Mouse (Mus musculus) forebrain, embryonic 13.5 days (tissue): ENCODE results near the gene Fbxl3. TPM values are rescaled to one million over a fixed set of nuclear protein-coding genes. Genes with fewer than 3 reads are reported as not detected.

Experiments used
- ATAC-seq: fragments of 200-750 bp; cut with Nextera tagmentation; 2 replicates; pipeline ENCODE4 v1.8.0; 2017
- H3K27ac ChIP-seq: fragments of 300-500 bp; sonication (generic); 2 replicates; pipeline ENCODE4 v1.5.1; 2015; ENCODE audit warnings: inconsistent platforms, mild to moderate bottlenecking, moderate library complexity
- H3K27me3 ChIP-seq: fragments of 300-500 bp; sonication (generic); 2 replicates; pipeline ENCODE4 v1.6.1; 2015; ENCODE audit warnings: mild to moderate bottlenecking, inconsistent platforms
- H3K36me3 ChIP-seq: fragments of 300-500 bp; sonication (generic); 2 replicates; pipeline ENCODE4 v1.6.1; 2015; ENCODE audit warnings: mild to moderate bottlenecking, inconsistent platforms; ENCODE audit not compliant: poor library complexity, severe bottlenecking
- H3K4me1 ChIP-seq: fragments of 300-500 bp; sonication (generic); 2 replicates; pipeline ENCODE4 v1.6.1; 2015; ENCODE audit warnings: inconsistent platforms
- H3K4me2 ChIP-seq: fragments of 300-500 bp; sonication (generic); 2 replicates; pipeline ENCODE4 v1.6.1; 2015; ENCODE audit warnings: inconsistent platforms, mild to moderate bottlenecking, moderate library complexity
- H3K4me3 ChIP-seq: fragments of 300-500 bp; sonication (generic); 2 replicates; pipeline ENCODE4 v1.5.1; 2015; ENCODE audit warnings: mild to moderate bottlenecking, inconsistent platforms
- H3K9ac ChIP-seq: fragments of 300-500 bp; sonication (generic); 2 replicates; pipeline ENCODE4 v1.6.1; 2015; ENCODE audit warnings: mild to moderate bottlenecking, inconsistent platforms
- H3K9me3 ChIP-seq: fragments of 300-500 bp; sonication (generic); replicated peaks from 2 replicates; pipeline ENCODE4 v1.6.1; 2016; ENCODE audit warnings: inconsistent platforms
- WGBS: fragments of 180-500 bp; shearing (Covaris S2); methylation state at CpG from one replicate; pipeline ENCODE4 v1.1.7; 2015; 5-methylcytosine and 5-hydroxymethylcytosine counted together
- polyA plus RNA-seq: library from polyadenylated mRNA; unstranded; fragments of >200 nt; fragmentation: Nextera tagmentation; extraction: Ambion mirVana; gene quantifications from 2 replicates; pipeline ENCODE4 v1.2.1, GENCODE M21; 2015

The Fbxl3 gene
- polyA plus RNA-seq, 1 experiment from 2014 or later, result 20.2 TPM

GRCm38 (mm10) chr14:103098587-103099235 is 655 bp downstream of the Fbxl3 start:
- Histone ChIP-seq H3K4me1 (peaks cover 28% of the 10 kb centered on the region), H3K9ac (peak overlapping the region; percentile 96), H3K4me2 (peak overlapping the region; percentile 69), H3K36me3 (peaks cover 11% of the 10 kb centered on the region), H3K9me3 (no peaks in the 10 kb centered on the region), H3K27ac (peak overlapping the region; percentile 98), H3K27me3 (no peaks in the 10 kb centered on the region), H3K4me3 (peak overlapping the region; percentile 83)
- ATAC-seq, result peak; percentile 85
- under 1% methylated on average over 49 of the region's 86 CpGs for WGBS

DNA sequence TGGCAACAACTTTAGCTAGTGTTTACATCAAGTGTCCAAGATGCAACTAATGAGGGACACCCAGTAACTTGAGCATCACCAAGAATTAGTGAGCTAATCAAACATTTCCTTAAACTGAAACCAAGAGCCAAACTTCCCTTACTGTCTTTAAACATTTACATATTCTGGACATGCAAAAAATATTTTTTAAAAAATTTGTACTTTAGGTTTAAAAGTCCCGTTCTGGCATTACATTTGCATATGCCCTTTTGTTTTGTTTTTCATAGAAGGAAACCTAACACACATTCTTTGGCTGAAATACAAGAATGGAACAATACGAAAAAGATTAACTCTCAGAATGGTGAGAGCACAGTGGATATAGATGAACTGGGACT is 1.2 kb downstream of the Fbxl3 start:
- no peak for ATAC-seq
- peaks cover 28% of the 10 kb centered on the region for H3K4me1 ChIP-seq

DNA sequence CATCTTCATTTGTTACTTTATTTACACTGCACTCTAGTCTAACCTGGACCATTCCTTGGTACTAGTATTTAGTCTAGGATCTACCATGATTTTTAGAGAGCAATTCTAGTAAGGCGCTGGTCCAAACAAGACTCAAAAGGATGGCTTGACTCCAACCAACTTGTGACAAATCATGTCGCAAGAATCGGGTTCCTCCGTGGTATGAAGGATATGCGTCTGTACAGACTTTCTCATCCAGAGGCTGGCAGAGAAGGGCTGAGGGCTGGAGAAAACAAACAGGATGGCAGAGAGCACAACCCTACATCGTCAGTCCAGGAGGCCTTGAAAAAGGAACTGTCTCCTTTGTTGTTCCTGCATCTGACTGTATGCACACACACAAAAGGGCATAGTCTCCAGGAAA is 2.7 kb downstream of the Fbxl3 start:
- Histone ChIP-seq H3K27me3 (no peaks in the 10 kb centered on the region), H3K9ac (no peak overlapping the region), H3K27ac (no peak overlapping the region), H3K4me1 (peaks cover 28% of the 10 kb centered on the region), H3K4me3 (no peak overlapping the region), H3K36me3 (peaks cover 17% of the 10 kb centered on the region), H3K4me2 (peak overlapping the region; percentile 16), H3K9me3 (no peaks in the 10 kb centered on the region)
- WGBS, result 75% methylated on average over 6 of the region's 6 CpGs
- ATAC-seq, result no peak

More for the DNA sequence above, 1.2 kb downstream of the Fbxl3 start:
- H3K9ac ChIP-seq, result peak overlapping the region; percentile 96
- H3K9me3 ChIP-seq, result no peaks in the 10 kb centered on the region
- 1% methylated on average over 2 of the region's 2 CpGs for WGBS
- H3K27me3 ChIP-seq, result no peaks in the 10 kb centered on the region
- no peak overlapping the region for H3K27ac ChIP-seq
- H3K4me3 ChIP-seq, result peak overlapping the region; percentile 83
- peaks cover 11% of the 10 kb centered on the region for H3K36me3 ChIP-seq
- peak overlapping the region; percentile 69 for H3K4me2 ChIP-seq

GRCm38 (mm10) chr14:103095826-103096225 is 3.5 kb downstream of the Fbxl3 start:
- H3K9me3 ChIP-seq, result no peaks in the 10 kb centered on the region
- H3K4me2 ChIP-seq, result no peak overlapping the region
- H3K4me3 ChIP-seq, result no peak overlapping the region
- no peaks in the 10 kb centered on the region for H3K27me3 ChIP-seq
- no peak overlapping the region for H3K27ac ChIP-seq
- H3K36me3 ChIP-seq, result peaks cover 24% of the 10 kb centered on the region
- ATAC-seq, result no peak
- peaks cover 28% of the 10 kb centered on the region for H3K4me1 ChIP-seq
- WGBS, result 91% methylated on average over 8 of the region's 8 CpGs
- H3K9ac ChIP-seq, result no peak overlapping the region

GRCm38 (mm10) chr14:103095036-103095435 is 4.3 kb downstream of the Fbxl3 start:
- 86% methylated on average over 8 of the region's 8 CpGs for WGBS
- no peak for ATAC-seq
- Histone ChIP-seq H3K9ac (no peak overlapping the region), H3K4me1 (peaks cover 28% of the 10 kb centered on the region), H3K4me3 (no peak overlapping the region), H3K36me3 (peaks cover 28% of the 10 kb centered on the region), H3K27ac (no peak overlapping the region), H3K9me3 (no peaks in the 10 kb centered on the region), H3K27me3 (no peaks in the 10 kb centered on the region), H3K4me2 (no peak overlapping the region)

DNA sequence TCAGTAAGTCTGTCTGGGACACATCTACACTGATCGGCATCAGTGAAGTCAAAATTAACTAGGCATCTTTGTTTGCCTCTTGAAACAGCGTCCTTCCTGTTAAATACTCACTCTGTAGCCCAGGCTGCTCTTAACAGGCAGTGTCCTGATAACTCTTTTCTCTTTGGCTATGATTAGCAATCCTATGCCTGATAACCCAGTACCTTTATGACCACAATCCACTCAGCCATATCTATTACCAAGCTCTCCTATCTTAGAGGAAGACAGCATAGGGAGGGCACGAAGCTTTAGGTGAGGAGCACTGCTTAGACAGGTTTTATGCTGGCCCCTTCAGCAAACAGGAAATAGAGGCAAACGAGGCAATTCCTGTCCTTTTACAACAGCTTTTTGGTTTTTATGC is 5.7 kb downstream of the Fbxl3 start:
- Histone ChIP-seq H3K27me3 (no peaks in the 10 kb centered on the region), H3K4me3 (no peak overlapping the region), H3K27ac (no peak overlapping the region), H3K9me3 (no peaks in the 10 kb centered on the region), H3K4me1 (peaks cover 28% of the 10 kb centered on the region), H3K4me2 (no peak overlapping the region), H3K36me3 (peaks cover 37% of the 10 kb centered on the region), H3K9ac (no peak overlapping the region)
- no peak for ATAC-seq
- WGBS, result 85% methylated on average over 4 of the region's 4 CpGs

DNA sequence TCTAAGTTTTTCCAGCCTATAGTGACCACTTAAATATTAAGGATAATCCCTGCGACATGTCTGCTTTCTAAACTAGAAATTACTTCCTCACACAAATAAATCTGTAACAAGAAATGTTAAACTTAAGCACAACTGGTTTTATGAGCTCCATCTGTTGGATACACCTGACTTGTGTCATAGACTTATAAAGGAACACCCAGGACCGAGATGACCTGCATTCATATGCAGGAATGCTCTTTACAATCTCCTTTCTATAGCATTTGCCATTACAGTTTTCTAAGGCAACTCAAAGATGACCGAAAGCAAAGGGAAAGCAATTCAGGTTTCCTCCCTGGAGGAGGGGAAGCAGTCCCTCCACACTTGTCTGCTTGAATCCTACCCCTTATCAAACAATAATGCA is 6.1 kb downstream of the Fbxl3 start:
- H3K4me2 ChIP-seq, result no peak overlapping the region
- H3K4me3 ChIP-seq, result no peak overlapping the region
- no peak for ATAC-seq
- no peak overlapping the region for H3K9ac ChIP-seq
- no peaks in the 10 kb centered on the region for H3K9me3 ChIP-seq
- no peak overlapping the region for H3K27ac ChIP-seq
- H3K36me3 ChIP-seq, result peaks cover 40% of the 10 kb centered on the region
- H3K4me1 ChIP-seq, result peaks cover 28% of the 10 kb centered on the region
- no peaks in the 10 kb centered on the region for H3K27me3 ChIP-seq
- WGBS, result 85% methylated on average over 3 of the region's 3 CpGs

GRCm38 (mm10) chr14:103088624-103089023 is 10.7 kb downstream of the Fbxl3 start:
- no peak overlapping the region for H3K4me3 ChIP-seq
- H3K36me3 ChIP-seq, result peaks cover 69% of the 10 kb centered on the region
- H3K4me2 ChIP-seq, result no peak overlapping the region
- 72% methylated on average over 6 of the region's 6 CpGs for WGBS
- no peaks in the 10 kb centered on the region for H3K27me3 ChIP-seq
- no peak for ATAC-seq
- no peak overlapping the region for H3K9ac ChIP-seq
- no peaks in the 10 kb centered on the region for H3K4me1 ChIP-seq
- no peak overlapping the region for H3K27ac ChIP-seq
- H3K9me3 ChIP-seq, result no peaks in the 10 kb centered on the region

GRCm38 (mm10) chr14:103087846-103088245 is 11.5 kb downstream of the Fbxl3 start:
- Histone ChIP-seq H3K9me3 (no peaks in the 10 kb centered on the region), H3K4me1 (no peaks in the 10 kb centered on the region), H3K9ac (no peak overlapping the region), H3K36me3 (peaks cover 74% of the 10 kb centered on the region), H3K4me3 (no peak overlapping the region), H3K27ac (no peak overlapping the region), H3K4me2 (no peak overlapping the region), H3K27me3 (no peaks in the 10 kb centered on the region)
- ATAC-seq, result no peak
- WGBS, result 90% methylated on average over 5 of the region's 5 CpGs

GRCm38 (mm10) chr14:103086671-103087324 is 12.6 kb downstream of the Fbxl3 start:
- Histone ChIP-seq H3K27me3 (no peaks in the 10 kb centered on the region), H3K9ac (no peak overlapping the region), H3K4me3 (no peak overlapping the region), H3K27ac (no peak overlapping the region), H3K9me3 (no peaks in the 10 kb centered on the region), H3K4me1 (no peaks in the 10 kb centered on the region), H3K36me3 (peaks cover 73% of the 10 kb centered on the region), H3K4me2 (no peak overlapping the region)
- 96% methylated on average over 4 of the region's 4 CpGs for WGBS
- no peak for ATAC-seq

- no peak overlapping the region for H3K9ac ChIP-seq
- WGBS, result 92% methylated on average over 1 of the region's 1 CpGs
- ATAC-seq, result no peak
- H3K27me3 ChIP-seq, result no peaks in the 10 kb centered on the region
- H3K9me3 ChIP-seq, result no peaks in the 10 kb centered on the region
- H3K4me2 ChIP-seq, result no peak overlapping the region
- H3K27ac ChIP-seq, result no peak overlapping the region
- H3K4me3 ChIP-seq, result no peak overlapping the region
- H3K36me3 ChIP-seq, result peaks cover 66% of the 10 kb centered on the region
- H3K4me1 ChIP-seq, result no peaks in the 10 kb centered on the region
These were observed 13.4 kb downstream of the Fbxl3 start for GRCm38 (mm10) chr14:103085840-103086533.

DNA sequence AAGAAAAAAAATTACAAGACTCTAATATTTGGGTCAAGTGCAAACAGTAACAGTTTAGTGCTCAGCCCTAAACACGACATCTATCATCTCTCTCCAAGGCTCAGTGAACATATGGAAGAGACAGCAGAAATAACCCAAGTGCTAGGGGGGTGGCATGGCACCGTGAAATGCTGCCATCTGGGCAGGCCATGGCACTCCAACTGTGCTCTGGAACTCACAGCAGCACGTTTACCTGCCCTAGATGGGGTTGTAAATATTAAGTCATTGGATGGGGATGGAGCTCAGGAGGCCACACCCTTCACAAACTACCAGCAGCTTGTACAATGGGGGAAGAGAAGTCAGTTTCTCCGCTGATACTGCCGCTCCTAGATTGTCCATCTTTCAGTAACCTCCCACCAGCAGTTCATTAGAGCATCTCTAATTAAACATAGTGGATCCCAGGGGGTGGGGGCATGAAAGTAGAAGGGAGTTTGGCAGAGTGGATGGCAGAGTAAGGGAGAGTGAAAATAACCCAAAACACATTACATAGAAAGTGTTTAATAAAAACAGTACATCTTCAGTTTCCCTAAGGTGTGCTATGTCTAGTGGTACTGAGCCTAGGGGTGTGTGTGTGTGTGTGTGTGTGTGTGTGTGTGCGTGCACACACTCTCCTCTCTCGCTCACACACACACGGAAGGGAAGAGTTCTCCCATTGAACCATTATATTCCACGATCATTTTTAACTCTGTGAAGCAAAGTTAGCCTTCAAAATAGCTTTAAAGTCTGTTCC is 20.0 kb downstream of the Fbxl3 start:
- no peak overlapping the region for H3K4me2 ChIP-seq
- no peaks in the 10 kb centered on the region for H3K27me3 ChIP-seq
- H3K4me3 ChIP-seq, result no peak overlapping the region
- no peak overlapping the region for H3K9ac ChIP-seq
- H3K27ac ChIP-seq, result no peak overlapping the region
- ATAC-seq, result peak; percentile 69
- whole genome bisulfite sequencing, result 85% methylated on average over 9 of the region's 9 CpGs
- H3K36me3 ChIP-seq, result peaks cover 36% of the 10 kb centered on the region
- no peaks in the 10 kb centered on the region for H3K9me3 ChIP-seq
- H3K4me1 ChIP-seq, result no peaks in the 10 kb centered on the region
